Mouse (Mus musculus): ENCODE measurements around the gene Golm1.
"Not testable (repeated sequence)": the region's sequence is repeated elsewhere in the genome, so short reads cannot be mapped to it uniquely, and the experiment has no call there.

Golm1 gene

GRCm38 (mm10) chr13:59592058-59592457, 83.6 kb downstream of the Golm1 start:
- DNase-seq (ENCODE audit: low spot score in 2 of 2), result not testable (repeated sequence)

GRCm38 (mm10) chr13:59590691-59591090, 84.9 kb downstream of the Golm1 start:
- no peak for DNase-seq (ENCODE audit: low spot score in 2 of 2)

- DNase-seq (ENCODE audit: low spot score in 2 of 2), result no peak
These were observed 85.9 kb downstream of the Golm1 start for GRCm38 (mm10) chr13:59589672-59590071.

GRCm38 (mm10) chr13:59587201-59587600, 88.4 kb downstream of the Golm1 start:
- DNase-seq (ENCODE audit: low spot score in 2 of 2), result no peak

- peak in 1 of 2 experiments; percentile 18 for DNase-seq (ENCODE audit: low spot score in 2 of 2)
These were observed 90.0 kb downstream of the Golm1 start for GRCm38 (mm10) chr13:59585648-59586005.

- DNase-seq (ENCODE audit: low spot score in 2 of 2), result peak; percentile 98 to 99
These were observed 90.5 kb downstream of the Golm1 start, which contains the start of the genes Agtpbp1 and Naa35 for GRCm38 (mm10) chr13:59584947-59585647. Agtpbp1 (minus strand) TSS chr13:59585227. Naa35 (plus strand) TSS chr13:59585259.
